Mouse (Mus musculus): ENCODE measurements around the gene Onecut3.

Gene Onecut3

GRCm38 (mm10) chr10:80504724-80505123 lies 10.1 kb downstream of the Onecut3 start:
- DNase-seq: no peak

GRCm38 (mm10) chr10:80506222-80506621 lies 11.6 kb downstream of the Onecut3 start:
- DNase-seq: peak; percentile 78

GRCm38 (mm10) chr10:80509412-80510272 lies 15.0 kb downstream of the Onecut3 start:
- DNase-seq: peak; percentile 90

- DNase-seq: no peak
These were observed 15.6 kb downstream of the Onecut3 start for GRCm38 (mm10) chr10:80510273-80510660.

- DNase-seq: no peak
These were observed 19.1 kb downstream of the Onecut3 start for GRCm38 (mm10) chr10:80513739-80514138.

- DNase-seq: no peak
These were observed 24.7 kb downstream of the Onecut3 start for GRCm38 (mm10) chr10:80519287-80519686.

- DNase-seq: no peak
These were observed 28.7 kb downstream of the Onecut3 start for GRCm38 (mm10) chr10:80523299-80523698.

GRCm38 (mm10) chr10:80526172-80526571 lies 31.5 kb downstream of the Onecut3 start:
- DNase-seq: no peak

- DNase-seq: no peak
These were observed 38.1 kb downstream of the Onecut3 start for GRCm38 (mm10) chr10:80532783-80533182.

- DNase-seq: peak; percentile 60
These were observed 39.1 kb downstream of the Onecut3 start for GRCm38 (mm10) chr10:80533704-80534103.

GRCm38 (mm10) chr10:80535071-80535470 lies 40.4 kb downstream of the Onecut3 start:
- peak; percentile 44 for DNase-seq

- DNase-seq: no peak
These were observed 41.1 kb downstream of the Onecut3 start for GRCm38 (mm10) chr10:80535711-80536110.

GRCm38 (mm10) chr10:80538180-80538579 lies 43.5 kb downstream of the Onecut3 start:
- no peak for DNase-seq

- peak; percentile 96 for DNase-seq
These were observed 44.2 kb downstream of the Onecut3 start, which contains the start of gene Atp8b3 for GRCm38 (mm10) chr10:80538710-80539394. Atp8b3 (minus strand) TSS chr10:80539124.

GRCm38 (mm10) chr10:80539493-80539892 lies 44.9 kb downstream of the Onecut3 start:
- DNase-seq: peak; percentile 39

GRCm38 (mm10) chr10:80543873-80544272 lies 49.2 kb downstream of the Onecut3 start:
- no peak for DNase-seq

GRCm38 (mm10) chr10:80545590-80545989 lies 51.0 kb downstream of the Onecut3 start:
- no peak for DNase-seq

GRCm38 (mm10) chr10:80546945-80547344 lies 52.3 kb downstream of the Onecut3 start:
- DNase-seq: no peak

GRCm38 (mm10) chr10:80547539-80547938 lies 52.9 kb downstream of the Onecut3 start:
- DNase-seq: no peak

GRCm38 (mm10) chr10:80548428-80549006 lies 53.9 kb downstream of the Onecut3 start:
- DNase-seq: peak; percentile 79

- DNase-seq: no peak
These were observed 54.6 kb downstream of the Onecut3 start for GRCm38 (mm10) chr10:80549279-80549678.

- no peak for DNase-seq
These were observed 57.7 kb downstream of the Onecut3 start for GRCm38 (mm10) chr10:80552364-80552763.

- no peak for DNase-seq
These were observed 58.9 kb downstream of the Onecut3 start for GRCm38 (mm10) chr10:80553575-80553974.

GRCm38 (mm10) chr10:80553997-80554396 lies 59.4 kb downstream of the Onecut3 start:
- no peak for DNase-seq
